Mouse (Mus musculus) neural tube, embryonic 13.5 days (tissue): ENCODE measurements around the gene Cphx3. TPM values are rescaled to one million over a fixed set of nuclear protein-coding genes. Genes with fewer than 3 reads are reported as not detected.

Experiments used
- polyA plus RNA-seq: library from polyadenylated mRNA; unstranded; fragments of >200 nt; fragmentation: Nextera tagmentation; extraction: Ambion mirVana; gene quantifications from 2 replicates; pipeline ENCODE4 v1.2.1, GENCODE M21; 2015

The Cphx3 gene
- polyA plus RNA-seq, 1 experiment from 2014 or later: not detected

Other genes with a start within 250 kb of the Cphx3 start
- gene Anxa11, start 240.1 kb upstream of the Cphx3 start, polyA plus RNA-seq: 3.1 and 3.7 TPM in 2 replicates
- gene Plac9a, start 179.2 kb upstream of the Cphx3 start, polyA plus RNA-seq: not detected in 2 replicates
- 2.4 and 3.9 TPM in 2 replicates for gene Tmem254a, start 154.6 kb upstream of the Cphx3 start, polyA plus RNA-seq
- gene Cphx1, start 144.0 kb upstream of the Cphx3 start, polyA plus RNA-seq: not detected in 2 replicates
- gene Duxbl1, start 103.7 kb upstream of the Cphx3 start, polyA plus RNA-seq: 3.0 and 3.1 TPM in 2 replicates
- 4.2 and 6.8 TPM in 2 replicates for gene Gm9780, start 39.6 kb upstream of the Cphx3 start, polyA plus RNA-seq
- 20.2 and 23.7 TPM in 2 replicates for gene Tmem254c, start 14.9 kb upstream of the Cphx3 start, polyA plus RNA-seq
- gene Cphx2, start 781 bp upstream of the Cphx3 start, polyA plus RNA-seq: not detected in 2 replicates
- 0.59 TPM in 1 of 2 replicates, not detected in the other for gene Duxbl2, start 36.1 kb downstream of the Cphx3 start, polyA plus RNA-seq
- 2.7 and 4.1 TPM in 2 replicates for gene Plac9b, start 100.2 kb downstream of the Cphx3 start, polyA plus RNA-seq
- 20.7 and 23.4 TPM in 2 replicates for gene Tmem254b, start 124.7 kb downstream of the Cphx3 start, polyA plus RNA-seq
- 3.8 and 4.4 TPM in 2 replicates for gene Duxbl3, start 175.7 kb downstream of the Cphx3 start, polyA plus RNA-seq